Mouse (Mus musculus) pancreas, adult 10 weeks (tissue): ENCODE measurements around the gene Cfap161. TPM values are rescaled to one million over a fixed set of nuclear protein-coding genes. Genes with fewer than 3 reads are reported as not detected.

Experiments
- polyA plus RNA-seq: library from polyadenylated mRNA; stranded (reverse); fragments of 350-450 nt; fragmentation: Illumina TruSeq; extraction: RNeasy Lipid Tissue Mini Kit (QIAGEN cat#74804); gene quantifications from one replicate; pipeline ENCODE4 v1.2.3, GENCODE M21; 2015; ENCODE audit warnings: low read depth, low replicate concordance; ENCODE audit not compliant: insufficient read depth

The Cfap161 gene
- 0.94 TPM for polyA plus RNA-seq

GRCm38 (mm10) chr7:83794705-83795104, at the start of gene Cfap161:
Gene Cfap161, minus strand, starts transcription at chr7:83794880.

GRCm38 (mm10) chr7:83745413-83746106, 49.1 kb downstream of the Cfap161 start, which contains the start of gene Il16:
Gene Il16, minus strand, starts transcription at chr7:83745726.

Other genes with a start within 250 kb of the Cfap161 start
- gene Tmc3, start 210.0 kb downstream of the Cfap161 start, polyA plus RNA-seq = 0.81 TPM
- gene Stard5, start 162.9 kb downstream of the Cfap161 start, polyA plus RNA-seq = 5.7 TPM
- gene Il16, start 49.2 kb downstream of the Cfap161 start, polyA plus RNA-seq = 3.7 TPM
- gene Tlnrd1, start 89.4 kb upstream of the Cfap161 start, polyA plus RNA-seq = 3.4 TPM
- 12.5 TPM for gene Mesd, start 89.6 kb upstream of the Cfap161 start, polyA plus RNA-seq